In genomic region chr13:59547716-59548115, GRCm38 (mm10) we compare ENCODE assay signal across 11 mouse cellular contexts. TPM values are rescaled to one million over a fixed set of nuclear protein-coding genes. Genes with fewer than 3 reads are reported as not detected.
DNase-seq lines count a peak whose midpoint lies in the region; ATAC-seq and TF ChIP-seq lines count a peak whose summit lies in the region.
"Had no signal": no experiment of that assay in that cellular context is flagged by ENCODE, and none has a peak within 500 bp of the region (broad histone marks: within the 10 kb centered on the region; RNA-seq: fewer than 3 reads in every experiment).

No protein-coding gene starts in this region.

- no peaks in the 10 kb centered on the region for H3K36me3 ChIP-seq in lung, embryonic 14.5 days (ENCODE audit: insufficient read depth)
- H3K36me3 ChIP-seq in kidney, adult 2 months (ENCODE audit: control insufficient read depth, insufficient read depth, low read length), result no peaks in the 10 kb centered on the region
- no peaks in the 10 kb centered on the region for H3K36me3 ChIP-seq in stomach, embryonic 15.5 days
- no peaks in the 10 kb centered on the region for H3K36me3 ChIP-seq in midbrain, embryonic 16.5 days (ENCODE audit: control insufficient read depth, insufficient read depth, low read length)
- H3K36me3 ChIP-seq: neural tube, embryonic 13.5 days had no signal

- H3K27ac ChIP-seq in cerebellum, adult 2 months (ENCODE audit: insufficient read depth, low read length), result no peak overlapping the region
- peak overlapping the region; percentile 50; the same call in 1 of the 2 replicates for H3K27ac ChIP-seq in lung, embryonic 14.5 days (ENCODE audit: low read depth)
- peak overlapping the region; percentile 86 for H3K27ac ChIP-seq in kidney, adult 2 months (ENCODE audit: insufficient read depth, low read depth, low read length)
- 0 out of 2 replicates have a peak overlapping the region, but pooled peaks have one; percentile 18 for H3K27ac ChIP-seq in stomach, embryonic 15.5 days
- H3K27ac ChIP-seq in midbrain, embryonic 16.5 days (ENCODE audit: low read length), result no peak overlapping the region
- H3K27ac ChIP-seq: macrophage; neural tube, embryonic 13.5 days had no signal

- no peaks in the 10 kb centered on the region for H3K27me3 ChIP-seq in cerebellum, adult 2 months (ENCODE audit: control insufficient read depth, insufficient read depth, low read length)
- H3K27me3 ChIP-seq in lung, embryonic 14.5 days (ENCODE audit: insufficient read depth, low read length), result no peaks in the 10 kb centered on the region
- no peaks in the 10 kb centered on the region for H3K27me3 ChIP-seq in kidney, adult 2 months (replicated peaks; ENCODE audit: control insufficient read depth, insufficient read depth, low read length)
- no peaks in the 10 kb centered on the region for H3K27me3 ChIP-seq in stomach, embryonic 15.5 days (replicated peaks)
- H3K27me3 ChIP-seq in midbrain, embryonic 16.5 days (ENCODE audit: control insufficient read depth, insufficient read depth, low read depth, low read length), result no peaks in the 10 kb centered on the region
- H3K27me3 ChIP-seq: neural tube, embryonic 13.5 days had no signal

- no peak overlapping the region for H3K4me2 ChIP-seq in lung, embryonic 14.5 days
- H3K4me2 ChIP-seq in stomach, embryonic 15.5 days, result no peak overlapping the region
- no peak overlapping the region for H3K4me2 ChIP-seq in midbrain, embryonic 16.5 days (ENCODE audit: low read length)
- H3K4me2 ChIP-seq: neural tube, embryonic 13.5 days had no signal

- peak; percentile 75 for ATAC-seq in lung, embryonic 14.5 days (ENCODE audit: insufficient read depth)
- ATAC-seq in stomach, embryonic 15.5 days (ENCODE audit: insufficient read depth, low FRiP score, low read depth), result no peak
- ATAC-seq in midbrain, embryonic 16.5 days, result no peak

- H3K4me3 ChIP-seq in cerebellum, adult 2 months (replicated peaks; ENCODE audit: insufficient read depth, low read depth, low read length), result no peak overlapping the region
- no peak overlapping the region for H3K4me3 ChIP-seq in lung, embryonic 14.5 days (ENCODE audit: low read depth, low read length)
- H3K4me3 ChIP-seq in kidney, adult 2 months (ENCODE audit: insufficient read depth, low read depth, low read length), result no peak overlapping the region
- H3K4me3 ChIP-seq in stomach, embryonic 15.5 days (replicated peaks), result no peak overlapping the region
- no peak overlapping the region for H3K4me3 ChIP-seq in midbrain, embryonic 16.5 days (ENCODE audit: low read depth, low read length)
- H3K4me3 ChIP-seq: neural tube, embryonic 13.5 days had no signal

- H3K9me3 ChIP-seq in lung, embryonic 14.5 days (ENCODE audit: low read depth, low read length), result no peaks in the 10 kb centered on the region
- no peaks in the 10 kb centered on the region for H3K9me3 ChIP-seq in stomach, embryonic 15.5 days
- no peaks in the 10 kb centered on the region for H3K9me3 ChIP-seq in midbrain, embryonic 16.5 days (replicated peaks; ENCODE audit: control insufficient read depth, low read length, poor library complexity, severe bottlenecking)
- H3K9me3 ChIP-seq: neural tube, embryonic 13.5 days had no signal

- WGBS in cerebellum, adult 2 months, result 10% methylated on average over 4 of the region's 4 CpGs
- WGBS in lung, embryonic 14.5 days, result 39% methylated on average over 4 of the region's 4 CpGs
- WGBS in kidney, adult 2 months, result 48% methylated on average over 4 of the region's 4 CpGs
- WGBS in stomach, embryonic 15.5 days, result 46% methylated on average over 4 of the region's 4 CpGs
- WGBS in midbrain, embryonic 16.5 days, result 85% methylated on average over 4 of the region's 4 CpGs

- TF ChIP-seq POLR2A in cerebellum, adult 2 months (IDR thresholded peaks at IDR 0.05; ENCODE audit: borderline replicate concordance, insufficient read depth, low read length), result no peak
- no peak for TF ChIP-seq POLR2A in kidney, adult 2 months (IDR thresholded peaks at IDR 0.05; ENCODE audit: low read depth, low read length)

- no peak overlapping the region for H3K9ac ChIP-seq in lung, embryonic 14.5 days
- H3K9ac ChIP-seq in stomach, embryonic 15.5 days, result no peak overlapping the region
- no peak overlapping the region for H3K9ac ChIP-seq in midbrain, embryonic 16.5 days (ENCODE audit: low read depth, low read length)
- H3K9ac ChIP-seq: neural tube, embryonic 13.5 days had no signal

- peak; percentile 61 to 80 for DNase-seq in cerebellum, postnatal 10 days
- DNase-seq in cerebellum, adult 2 months, result no peak
- peak; percentile 85 for DNase-seq in lung, embryonic 14.5 days
- DNase-seq in lung, postnatal 25 days (ENCODE audit: low spot score), result no peak
- peak; percentile 60 for DNase-seq in kidney, adult 2 months
- DNase-seq in ovary, postnatal 14 days (ENCODE audit: low spot score), result no peak
- DNase-seq: B cell, adult 2 months had no signal

- TF ChIP-seq CTCF in cerebellum, adult 2 months (IDR thresholded peaks at IDR 0.05; ENCODE audit: borderline replicate concordance, insufficient read depth, low read depth, low read length), result no peak
- TF ChIP-seq CTCF in lung, embryonic 14.5 days (IDR thresholded peaks at IDR 0.05; ENCODE audit: low read depth), result no peak
- no peak for TF ChIP-seq CTCF in kidney, adult 2 months (conservative IDR thresholded peaks at IDR 0.05; ENCODE audit: insufficient read depth, insufficient read length, low read depth, low read length)

- peaks cover 45% of the 10 kb centered on the region for H3K4me1 ChIP-seq in cerebellum, adult 2 months (ENCODE audit: control insufficient read depth, insufficient read depth, low read length)
- H3K4me1 ChIP-seq in lung, embryonic 14.5 days (ENCODE audit: insufficient read depth), result peaks cover 21% of the 10 kb centered on the region
- H3K4me1 ChIP-seq in kidney, adult 2 months (ENCODE audit: control insufficient read depth, insufficient read depth, low read length), result peaks cover 23% of the 10 kb centered on the region
- peaks cover 4% of the 10 kb centered on the region; the same call in 1 of the 2 replicates for H3K4me1 ChIP-seq in stomach, embryonic 15.5 days
- peaks cover 3% of the 10 kb centered on the region; the same call in 1 of the 2 replicates for H3K4me1 ChIP-seq in midbrain, embryonic 16.5 days (ENCODE audit: control insufficient read depth, insufficient read depth, low read length)

RNA-seq across cellular contexts. Expression of gene Agtpbp1, which starts 37.3 kb away (rescaled TPM):
- polyA plus RNA-seq in cerebellum, adult 2 months (2012; rRNA removed), result 103 and 114 TPM in 2 replicates
- polyA plus RNA-seq in lung, embryonic 14.5 days (2014; fragmentation: Nextera tagmentation; extraction: Ambion mirVana), result 18.2 and 22.7 TPM in 2 replicates
- polyA plus RNA-seq in kidney, adult 2 months (2012; rRNA removed), result 7.0 and 7.6 TPM in 2 replicates
- 19.0 and 20.1 TPM in 2 replicates for polyA plus RNA-seq in stomach, embryonic 15.5 days (2015; fragmentation: Nextera tagmentation; extraction: Ambion mirVana)
- 73.9 and 76.0 TPM in 2 replicates for polyA plus RNA-seq in midbrain, embryonic 16.5 days (2015; fragmentation: Nextera tagmentation; extraction: Ambion mirVana)

RNA-seq across cellular contexts. Expression of gene Naa35, which starts 37.3 kb away (rescaled TPM):
- polyA plus RNA-seq in cerebellum, adult 2 months (2012; rRNA removed), result 76.9 and 91.6 TPM in 2 replicates
- 82.4 and 83.5 TPM in 2 replicates for polyA plus RNA-seq in lung, embryonic 14.5 days (2014; fragmentation: Nextera tagmentation; extraction: Ambion mirVana)
- 24.0 and 28.1 TPM in 2 replicates for polyA plus RNA-seq in kidney, adult 2 months (2012; rRNA removed)
- polyA plus RNA-seq in stomach, embryonic 15.5 days (2015; fragmentation: Nextera tagmentation; extraction: Ambion mirVana), result 83.3 and 86.7 TPM in 2 replicates
- 148 and 165 TPM in 2 replicates for polyA plus RNA-seq in midbrain, embryonic 16.5 days (2015; fragmentation: Nextera tagmentation; extraction: Ambion mirVana)

Comparison
In these comparisons a context has a peak if more than half of its experiments do, and no peak if none do; other contexts are left out.
1. DNase-seq: peak in cerebellum, postnatal 10 days (2 of 2), lung, embryonic 14.5 days (single experiment) and kidney, adult 2 months (single experiment); none in cerebellum, adult 2 months (0 of 2), lung, postnatal 25 days (single experiment) and ovary, postnatal 14 days (single experiment).
2. H3K27ac ChIP-seq: peak in lung, embryonic 14.5 days (single experiment), kidney, adult 2 months (single experiment) and stomach, embryonic 15.5 days (single experiment); none in cerebellum, adult 2 months (single experiment) and midbrain, embryonic 16.5 days (single experiment).